Mouse (Mus musculus): ENCODE results near the gene Baiap2l1.

GRCm38 (mm10) chr5:144215992-144216391 lies 141.9 kb downstream of the Baiap2l1 start:
- no peak for TF ChIP-seq CTCF (IDR thresholded peaks at IDR 0.05)
- no peak for TF ChIP-seq EP300 (IDR thresholded peaks at IDR 0.05; ENCODE audit: insufficient read depth, low read depth, low read length)

Measured in heart, adult 2 months (tissue).